Mouse (Mus musculus) testis, adult 2 months (tissue): ENCODE measurements around the gene Klf15.

ENCODE experiments used
- CTCF ChIP-seq: fragments of 200-500 bp; IDR thresholded peaks from 2 replicates; pipeline ENCODE4 v1.5.1; 2012; ENCODE audit warnings: low read depth, mild to moderate bottlenecking, inconsistent platforms, low read length, moderate library complexity; ENCODE audit not compliant: control insufficient read depth, insufficient read depth, insufficient replicate concordance
- POLR2A ChIP-seq: fragments of 200-500 bp; IDR thresholded peaks from 2 replicates; pipeline ENCODE4 v1.6.1; 2012; ENCODE audit warnings: low read depth, mild to moderate bottlenecking, inconsistent platforms, low read length, moderate library complexity; ENCODE audit not compliant: control insufficient read depth

DNA sequence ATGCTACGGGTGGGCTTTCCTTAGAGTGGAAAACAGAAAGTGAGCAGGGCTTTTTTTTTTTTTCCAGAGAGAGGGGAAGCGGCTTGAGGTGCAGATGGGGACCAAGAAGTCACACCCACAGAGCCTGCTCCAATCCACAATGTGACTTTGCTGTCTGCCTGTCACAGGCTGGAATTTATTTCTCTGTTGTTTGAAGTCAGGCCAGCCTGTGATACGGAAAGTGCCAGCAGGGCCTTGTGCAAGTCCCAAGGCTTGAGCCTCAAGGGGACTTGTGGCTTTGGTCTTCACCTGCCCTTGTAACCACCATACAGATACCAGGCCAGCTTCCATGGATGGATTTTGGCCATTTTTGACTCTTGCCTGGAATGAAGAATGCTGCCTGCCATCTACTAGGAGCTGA lies 56.5 kb downstream of the Klf15 start:
- TF ChIP-seq CTCF (no peak), POLR2A (no peak)
